Mouse (Mus musculus): ENCODE results near the gene Lhx4. TPM values are rescaled to one million over a fixed set of nuclear protein-coding genes. Genes with fewer than 3 reads are reported as not detected.

Gene Lhx4
- polyA plus RNA-seq, 1 experiment, result 1.0 TPM

DNA sequence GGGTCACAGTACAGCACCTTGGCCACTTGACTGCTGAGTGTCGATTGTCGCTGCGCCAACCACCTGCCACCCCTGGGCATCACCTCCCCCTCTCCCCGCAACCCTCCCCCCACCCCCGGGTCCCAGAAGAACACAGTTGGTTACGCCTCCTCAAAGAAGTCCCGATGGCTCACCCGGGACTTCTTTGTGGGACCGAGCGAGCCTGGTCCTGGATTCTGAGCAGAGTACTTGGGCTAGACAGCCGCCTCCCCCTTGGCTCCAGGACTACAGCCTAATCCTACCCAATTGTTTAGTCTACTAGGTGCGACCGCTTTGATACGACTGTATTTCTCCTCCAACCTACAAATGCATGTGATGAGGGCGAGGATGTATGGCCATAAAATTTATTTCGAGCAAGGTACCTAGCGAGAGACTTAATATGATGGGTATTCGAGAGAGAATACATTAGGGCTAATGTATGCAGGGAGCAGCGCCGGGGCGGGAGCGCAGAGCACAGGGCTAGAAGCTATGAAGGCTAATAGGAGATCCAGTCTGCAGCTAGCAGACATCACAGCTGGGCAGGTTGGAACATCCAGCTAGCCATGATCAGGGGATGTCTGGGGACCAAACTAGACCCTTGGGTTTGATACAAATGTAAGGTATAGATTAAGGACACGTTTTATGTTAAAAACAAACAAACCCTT lies 22.2 kb downstream of the Lhx4 start:
- no peak for TF ChIP-seq POLR2A (IDR thresholded peaks at IDR 0.05; ENCODE audit: borderline replicate concordance, insufficient read depth, low read length)
- no peak for TF ChIP-seq CTCF (IDR thresholded peaks at IDR 0.05; ENCODE audit: borderline replicate concordance, insufficient read depth, low read depth, low read length)
- Histone ChIP-seq H3K4me1 (ENCODE audit: control insufficient read depth, insufficient read depth, low read length) (no peaks in the 10 kb centered on the region), H3K27ac (ENCODE audit: insufficient read depth, low read length) (no peak overlapping the region), H3K4me3 (replicated peaks; ENCODE audit: insufficient read depth, low read depth, low read length) (no peak overlapping the region), H3K27me3 (ENCODE audit: control insufficient read depth, insufficient read depth, low read length) (peaks cover 1% of the 10 kb centered on the region; the same call in 1 of the 2 replicates)
- no peak for DNase-seq
- 7% methylated on average over 23 of the region's 23 CpGs for WGBS

- peaks cover 1% of the 10 kb centered on the region; the same call in 1 of the 2 replicates for H3K27me3 ChIP-seq (ENCODE audit: control insufficient read depth, insufficient read depth, low read length)
- WGBS, result 42% methylated on average over 10 of the region's 10 CpGs
These were observed 23.7 kb downstream of the Lhx4 start for GRCm38 (mm10) chr1:155727830-155728229.

GRCm38 (mm10) chr1:155725876-155726275 lies 25.6 kb downstream of the Lhx4 start:
- H3K4me1 ChIP-seq (ENCODE audit: control insufficient read depth, insufficient read depth, low read length), result no peaks in the 10 kb centered on the region
- H3K4me3 ChIP-seq (replicated peaks; ENCODE audit: insufficient read depth, low read depth, low read length), result no peak overlapping the region
- peaks cover 1% of the 10 kb centered on the region; the same call in 1 of the 2 replicates for H3K27me3 ChIP-seq (ENCODE audit: control insufficient read depth, insufficient read depth, low read length)
- H3K27ac ChIP-seq (ENCODE audit: insufficient read depth, low read length), result no peak overlapping the region
- no peak for TF ChIP-seq CTCF (IDR thresholded peaks at IDR 0.05; ENCODE audit: borderline replicate concordance, insufficient read depth, low read depth, low read length)
- no peak for TF ChIP-seq POLR2A (IDR thresholded peaks at IDR 0.05; ENCODE audit: borderline replicate concordance, insufficient read depth, low read length)
- DNase-seq, result no peak
- WGBS, result 48% methylated on average over 2 of the region's 2 CpGs

More at GRCm38 (mm10) chr1:155727830-155728229, 23.7 kb downstream of the Lhx4 start:
- Histone ChIP-seq H3K27ac (ENCODE audit: insufficient read depth, low read length) (no peak overlapping the region), H3K4me1 (ENCODE audit: control insufficient read depth, insufficient read depth, low read length) (no peaks in the 10 kb centered on the region), H3K4me3 (replicated peaks; ENCODE audit: insufficient read depth, low read depth, low read length) (no peak overlapping the region)
- no peak for TF ChIP-seq CTCF (IDR thresholded peaks at IDR 0.05; ENCODE audit: borderline replicate concordance, insufficient read depth, low read depth, low read length)
- no peak for DNase-seq

DNA sequence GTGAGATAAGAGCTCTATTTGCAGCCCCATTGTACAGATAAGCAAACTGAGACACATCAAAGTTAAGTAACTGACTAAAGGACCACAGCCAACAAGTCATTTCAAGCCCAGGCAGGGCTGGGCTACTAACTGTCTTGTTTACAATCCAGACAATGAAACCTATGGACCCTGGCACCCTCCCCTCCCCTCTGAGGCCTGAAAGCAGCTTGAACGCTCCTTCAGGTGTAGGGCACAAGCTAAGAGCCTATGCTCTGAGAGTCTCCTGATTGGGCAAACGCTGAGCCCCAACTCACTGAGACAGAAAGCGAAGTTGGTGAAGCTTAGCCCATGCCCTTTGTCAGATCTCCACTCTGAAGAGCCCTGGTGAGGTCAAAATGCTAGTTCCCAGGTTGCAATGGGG lies 27.2 kb downstream of the Lhx4 start:
- 83% methylated on average over 3 of the region's 3 CpGs for WGBS
- no peak overlapping the region for H3K4me3 ChIP-seq (replicated peaks; ENCODE audit: insufficient read depth, low read depth, low read length)

GRCm38 (mm10) chr1:155722185-155722584 lies 29.3 kb downstream of the Lhx4 start:
- 3% methylated on average over 13 of the region's 13 CpGs for WGBS
- H3K27ac ChIP-seq (ENCODE audit: insufficient read depth, low read length), result no peak overlapping the region
- TF ChIP-seq POLR2A (IDR thresholded peaks at IDR 0.05; ENCODE audit: borderline replicate concordance, insufficient read depth, low read length), result no peak
- no peak for TF ChIP-seq CTCF (IDR thresholded peaks at IDR 0.05; ENCODE audit: borderline replicate concordance, insufficient read depth, low read depth, low read length)
- H3K27me3 ChIP-seq (ENCODE audit: control insufficient read depth, insufficient read depth, low read length), result no peaks in the 10 kb centered on the region; the same call in 1 of the 2 replicates
- no peaks in the 10 kb centered on the region for H3K4me1 ChIP-seq (ENCODE audit: control insufficient read depth, insufficient read depth, low read length)
- no peak for DNase-seq
- no peak overlapping the region for H3K4me3 ChIP-seq (replicated peaks; ENCODE audit: insufficient read depth, low read depth, low read length)

More for the DNA sequence above, 27.2 kb downstream of the Lhx4 start:
- H3K27ac ChIP-seq (ENCODE audit: insufficient read depth, low read length), result no peak overlapping the region
- peaks cover 1% of the 10 kb centered on the region; the same call in 1 of the 2 replicates for H3K27me3 ChIP-seq (ENCODE audit: control insufficient read depth, insufficient read depth, low read length)
- no peaks in the 10 kb centered on the region for H3K4me1 ChIP-seq (ENCODE audit: control insufficient read depth, insufficient read depth, low read length)
- TF ChIP-seq POLR2A (IDR thresholded peaks at IDR 0.05; ENCODE audit: borderline replicate concordance, insufficient read depth, low read length) (no peak), CTCF (IDR thresholded peaks at IDR 0.05; ENCODE audit: borderline replicate concordance, insufficient read depth, low read depth, low read length) (no peak)
- no peak for DNase-seq

DNA sequence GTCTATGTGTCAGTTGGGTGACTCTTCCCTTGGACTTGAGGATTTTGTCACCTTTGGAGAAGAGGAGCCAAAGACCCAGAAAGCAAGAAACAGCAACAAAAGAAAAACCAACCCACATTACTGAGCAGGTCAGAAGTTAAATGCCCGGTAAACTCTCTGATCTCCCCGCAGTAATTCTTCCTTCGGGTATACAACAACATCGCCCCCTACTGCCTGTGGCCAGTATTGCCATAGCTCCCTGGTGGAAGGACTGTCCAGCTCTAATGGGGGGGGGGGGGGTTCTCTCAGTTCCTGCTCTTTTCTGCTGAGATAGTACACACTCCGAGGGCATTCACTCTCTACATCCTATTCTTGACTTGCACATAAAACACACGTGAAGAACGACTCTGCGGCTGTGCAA lies 30.0 kb downstream of the Lhx4 start:
- no peaks in the 10 kb centered on the region; the same call in 1 of the 2 replicates for H3K27me3 ChIP-seq (ENCODE audit: control insufficient read depth, insufficient read depth, low read length)
- H3K27ac ChIP-seq (ENCODE audit: insufficient read depth, low read length), result no peak overlapping the region
- WGBS, result 22% methylated on average over 8 of the region's 8 CpGs
- H3K4me3 ChIP-seq (replicated peaks; ENCODE audit: insufficient read depth, low read depth, low read length), result no peak overlapping the region
- TF ChIP-seq POLR2A (IDR thresholded peaks at IDR 0.05; ENCODE audit: borderline replicate concordance, insufficient read depth, low read length) (no peak), CTCF (IDR thresholded peaks at IDR 0.05; ENCODE audit: borderline replicate concordance, insufficient read depth, low read depth, low read length) (peak; percentile 53; the same call in 1 of the 2 replicates)
- peak in 1 of 2 experiments; percentile 60 for DNase-seq
- H3K4me1 ChIP-seq (ENCODE audit: control insufficient read depth, insufficient read depth, low read length), result no peaks in the 10 kb centered on the region

DNA sequence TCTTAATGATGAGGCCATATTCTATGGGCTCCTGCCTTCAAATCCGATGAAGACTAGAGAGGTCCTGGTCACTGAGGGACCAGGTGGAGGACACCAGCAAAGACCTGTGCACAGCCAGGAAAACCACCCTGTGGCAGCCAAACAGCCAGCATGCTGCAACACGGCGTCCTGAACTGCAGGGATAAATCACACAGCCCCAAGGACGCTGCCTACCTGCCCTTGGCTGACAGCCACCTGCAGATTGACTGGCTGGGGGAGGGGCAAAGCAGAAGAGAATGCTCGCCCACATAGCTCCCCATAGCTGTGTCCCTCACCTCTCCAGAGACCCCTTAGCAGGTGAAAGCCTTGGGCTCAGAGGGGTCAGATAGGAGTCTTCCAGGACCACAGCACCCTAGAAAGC lies 31.5 kb downstream of the Lhx4 start:
- Histone ChIP-seq H3K4me1 (ENCODE audit: control insufficient read depth, insufficient read depth, low read length) (no peaks in the 10 kb centered on the region), H3K4me3 (replicated peaks; ENCODE audit: insufficient read depth, low read depth, low read length) (no peak overlapping the region), H3K27me3 (ENCODE audit: control insufficient read depth, insufficient read depth, low read length) (no peaks in the 10 kb centered on the region; the same call in 1 of the 2 replicates), H3K27ac (ENCODE audit: insufficient read depth, low read length) (no peak overlapping the region)
- TF ChIP-seq CTCF (IDR thresholded peaks at IDR 0.05; ENCODE audit: borderline replicate concordance, insufficient read depth, low read depth, low read length) (no peak), POLR2A (IDR thresholded peaks at IDR 0.05; ENCODE audit: borderline replicate concordance, insufficient read depth, low read length) (no peak)
- no peak for DNase-seq
- WGBS, result 43% methylated on average over 5 of the region's 5 CpGs

GRCm38 (mm10) chr1:155718851-155719250 lies 32.6 kb downstream of the Lhx4 start:
- H3K4me1 ChIP-seq (ENCODE audit: control insufficient read depth, insufficient read depth, low read length), result no peaks in the 10 kb centered on the region
- no peak overlapping the region for H3K4me3 ChIP-seq (replicated peaks; ENCODE audit: insufficient read depth, low read depth, low read length)
- H3K27me3 ChIP-seq (ENCODE audit: control insufficient read depth, insufficient read depth, low read length), result no peaks in the 10 kb centered on the region; the same call in 1 of the 2 replicates
- H3K27ac ChIP-seq (ENCODE audit: insufficient read depth, low read length), result no peak overlapping the region
- DNase-seq, result no peak
- WGBS, result 71% methylated on average over 3 of the region's 3 CpGs
- TF ChIP-seq CTCF (IDR thresholded peaks at IDR 0.05; ENCODE audit: borderline replicate concordance, insufficient read depth, low read depth, low read length) (no peak), POLR2A (IDR thresholded peaks at IDR 0.05; ENCODE audit: borderline replicate concordance, insufficient read depth, low read length) (no peak)

Measured in cerebellum, adult 2 months (tissue).